Mouse (Mus musculus) cortical plate, adult 2 months (tissue): ENCODE measurements around the gene Aktip. TPM values are rescaled to one million over a fixed set of nuclear protein-coding genes. Genes with fewer than 3 reads are reported as not detected.

ENCODE experiments used
- H3K27ac ChIP-seq: fragments of 200-500 bp; 2 replicates; pipeline ENCODE4 v1.5.1; 2012; ENCODE audit warnings: low read length, control low read depth, inconsistent platforms; ENCODE audit not compliant: insufficient read depth
- H3K4me1 ChIP-seq: fragments of 200-500 bp; 2 replicates; pipeline ENCODE4 v1.6.1; 2011; ENCODE audit warnings: low read length; ENCODE audit not compliant: control insufficient read depth, insufficient read depth
- H3K4me3 ChIP-seq: fragments of 200-500 bp; 2 replicates; pipeline ENCODE4 v1.5.1; 2011; ENCODE audit warnings: mild to moderate bottlenecking, low read length, control low read depth; ENCODE audit not compliant: insufficient read depth
- CTCF ChIP-seq: fragments of 200-500 bp; IDR thresholded peaks from 2 replicates; pipeline ENCODE4 v1.5.1; 2011; ENCODE audit warnings: mild to moderate bottlenecking, control low read depth, low read length; ENCODE audit not compliant: insufficient read depth; ENCODE audit errors: extremely low read depth
- POLR2A ChIP-seq: fragments of 200-500 bp; IDR thresholded peaks from 2 replicates; pipeline ENCODE4 v1.6.1; 2011; ENCODE audit warnings: mild to moderate bottlenecking, low read length, control low read depth; ENCODE audit not compliant: insufficient read depth; ENCODE audit errors: extremely low read depth
- polyA plus RNA-seq: library from polyadenylated mRNA; depleted of rRNA; stranded (reverse); fragments of >200 nt; gene quantifications from 2 replicates; pipeline ENCODE4 v1.2.3, GENCODE M21; 2012

The Aktip gene
- polyA plus RNA-seq, 1 experiment, result 120 TPM

DNA sequence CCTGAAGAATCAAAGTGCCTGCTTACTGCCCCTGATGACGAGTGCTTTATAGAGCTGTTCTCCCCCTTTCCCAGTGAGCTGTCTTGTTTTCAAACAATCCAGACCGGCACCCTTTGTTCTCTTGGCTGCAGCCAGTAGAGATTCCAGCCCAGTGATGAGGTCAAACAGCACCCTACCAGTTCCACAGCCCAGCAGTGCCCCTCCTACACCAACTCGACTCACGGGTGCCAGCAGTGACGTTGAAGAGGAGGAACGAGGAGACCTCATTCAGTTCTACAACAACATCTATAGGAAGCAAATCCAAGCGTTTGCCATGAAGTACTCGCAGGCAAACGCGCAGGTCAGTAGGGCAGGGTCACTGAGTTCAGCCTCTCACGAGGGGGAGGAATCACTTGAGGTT, 84.9 kb downstream of the Aktip start:
- Histone ChIP-seq H3K4me1 (no peaks in the 10 kb centered on the region), H3K27ac (no peak overlapping the region), H3K4me3 (no peak overlapping the region)
- no peak for TF ChIP-seq CTCF
- TF ChIP-seq POLR2A, result no peak

- no peak overlapping the region for H3K4me3 ChIP-seq
- no peak for TF ChIP-seq CTCF
- no peak for TF ChIP-seq POLR2A
- no peak overlapping the region for H3K27ac ChIP-seq
- H3K4me1 ChIP-seq, result no peaks in the 10 kb centered on the region
These were observed 85.3 kb downstream of the Aktip start for GRCm38 (mm10) chr8:91114428-91114827.

- no peaks in the 10 kb centered on the region for H3K4me1 ChIP-seq
- TF ChIP-seq CTCF, result no peak
- no peak for TF ChIP-seq POLR2A
- no peak overlapping the region for H3K4me3 ChIP-seq
- no peak overlapping the region for H3K27ac ChIP-seq
These were observed 87.8 kb downstream of the Aktip start for GRCm38 (mm10) chr8:91111868-91112477.

DNA sequence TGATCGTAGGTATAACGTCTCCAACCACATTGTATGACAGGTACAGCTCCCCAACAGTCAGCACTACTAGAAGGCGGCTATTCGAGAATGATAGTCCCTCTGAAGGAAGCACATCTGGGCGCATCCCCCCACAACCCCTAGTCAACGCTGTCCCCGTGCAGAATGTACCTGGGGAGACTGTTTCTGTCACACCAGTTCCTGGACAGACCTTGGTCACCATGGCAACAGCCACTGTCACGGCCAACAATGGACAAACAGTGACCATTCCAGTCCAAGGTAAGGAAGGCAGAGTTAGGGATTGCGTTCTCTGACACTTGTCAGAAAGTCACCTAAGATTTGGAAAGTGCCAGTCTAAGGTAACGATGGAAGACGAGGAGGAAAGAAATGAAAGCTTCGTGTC, 93.5 kb downstream of the Aktip start:
- Histone ChIP-seq H3K4me1 (no peaks in the 10 kb centered on the region), H3K27ac (no peak overlapping the region), H3K4me3 (no peak overlapping the region)
- TF ChIP-seq CTCF (no peak), POLR2A (no peak)

- Histone ChIP-seq H3K4me3 (no peak overlapping the region), H3K4me1 (no peaks in the 10 kb centered on the region), H3K27ac (no peak overlapping the region)
- TF ChIP-seq CTCF (no peak), POLR2A (no peak)
These were observed 101.7 kb downstream of the Aktip start for GRCm38 (mm10) chr8:91098106-91098505.

DNA sequence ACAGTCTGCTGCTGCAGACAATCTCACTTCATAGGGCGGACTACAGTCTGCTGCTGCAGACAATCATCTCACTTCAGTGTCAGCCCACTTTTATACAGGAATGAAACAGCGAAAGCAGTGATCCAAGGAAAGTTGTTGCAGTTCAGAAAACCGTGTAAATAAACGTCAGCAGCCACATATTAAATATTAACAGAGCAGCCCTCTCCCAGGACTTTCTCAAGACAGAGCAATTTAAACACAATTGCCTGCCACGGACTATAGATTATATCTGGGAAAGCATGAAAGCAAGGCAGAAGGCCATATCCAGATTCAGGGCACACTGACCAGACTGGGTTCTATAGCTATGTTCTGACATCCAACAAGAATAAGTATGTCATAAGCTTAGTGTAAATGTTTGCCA, 105.6 kb downstream of the Aktip start:
- no peak overlapping the region for H3K27ac ChIP-seq
- no peaks in the 10 kb centered on the region for H3K4me1 ChIP-seq
- H3K4me3 ChIP-seq, result no peak overlapping the region
- TF ChIP-seq CTCF (no peak), POLR2A (no peak)

- Histone ChIP-seq H3K4me1 (no peaks in the 10 kb centered on the region), H3K27ac (no peak overlapping the region), H3K4me3 (no peak overlapping the region)
- TF ChIP-seq POLR2A (no peak), CTCF (no peak)
These were observed 110.2 kb downstream of the Aktip start for GRCm38 (mm10) chr8:91089601-91090000.

- Histone ChIP-seq H3K4me1 (no peaks in the 10 kb centered on the region), H3K4me3 (no peak overlapping the region), H3K27ac (no peak overlapping the region)
- TF ChIP-seq CTCF, result no peak
- no peak for TF ChIP-seq POLR2A
These were observed 111.3 kb downstream of the Aktip start for GRCm38 (mm10) chr8:91088452-91088851.

- no peaks in the 10 kb centered on the region; the same call in 1 of the 2 replicates for H3K4me1 ChIP-seq
- TF ChIP-seq CTCF (no peak), POLR2A (no peak)
- no peak overlapping the region for H3K4me3 ChIP-seq
- no peak overlapping the region for H3K27ac ChIP-seq
These were observed 117.3 kb downstream of the Aktip start for GRCm38 (mm10) chr8:91082428-91082827.

DNA sequence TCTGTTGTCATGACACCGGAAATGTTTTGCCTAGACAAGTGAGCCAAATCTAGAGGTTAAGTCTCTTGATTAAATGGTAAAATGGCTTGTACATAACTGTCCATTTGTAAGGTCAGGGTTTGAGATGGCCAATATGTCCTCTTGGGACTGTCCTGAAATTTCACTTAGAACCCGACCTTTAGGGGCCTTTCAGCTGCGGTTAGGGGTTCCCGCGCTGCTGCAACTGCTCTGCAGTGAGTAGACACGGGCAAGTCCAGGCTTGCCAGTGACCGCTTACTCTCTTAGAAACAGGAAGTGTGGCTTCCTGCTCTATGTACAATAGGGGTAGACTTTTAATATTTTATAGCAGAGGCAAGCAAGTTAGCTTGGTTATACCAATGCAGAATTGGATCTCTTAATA, 117.9 kb downstream of the Aktip start:
- Histone ChIP-seq H3K4me3 (no peak overlapping the region), H3K27ac (no peak overlapping the region)
- TF ChIP-seq POLR2A (no peak), CTCF (no peak)

GRCm38 (mm10) chr8:91079678-91080077, 120.1 kb downstream of the Aktip start:
- H3K4me1 ChIP-seq, result no peaks in the 10 kb centered on the region; the same call in 1 of the 2 replicates
- TF ChIP-seq CTCF, result no peak
- no peak for TF ChIP-seq POLR2A

More for the DNA sequence above, 117.9 kb downstream of the Aktip start:
- H3K4me1 ChIP-seq, result no peaks in the 10 kb centered on the region; the same call in 1 of the 2 replicates

More at GRCm38 (mm10) chr8:91079678-91080077, 120.1 kb downstream of the Aktip start:
- no peak overlapping the region for H3K4me3 ChIP-seq
- no peak overlapping the region for H3K27ac ChIP-seq
